Comparison of ENCODE assay signal across 19 mouse cellular contexts in genomic region chr4:104602804-104603203, GRCm38 (mm10).
"Had no signal": no experiment of that assay in that cellular context is flagged by ENCODE, and none has a peak within 500 bp of the region (broad histone marks: within the 10 kb centered on the region; RNA-seq: fewer than 3 reads in every experiment).

No protein-coding gene starts in this region.

- H3K36me3 ChIP-seq: liver, embryonic 12.5 days; midbrain, embryonic 10.5 days; midbrain, embryonic 12.5 days; neural tube, embryonic 13.5 days; neural tube, embryonic 15.5 days had no signal

- H3K4me3 ChIP-seq: liver, embryonic 12.5 days; midbrain, embryonic 10.5 days; midbrain, embryonic 12.5 days; myocyte; neural tube, embryonic 13.5 days; neural tube, embryonic 15.5 days had no signal

- ATAC-seq: liver, embryonic 12.5 days; midbrain, embryonic 16.5 days had no signal

- H3K9ac ChIP-seq: liver, embryonic 12.5 days; liver, embryonic 14.5 days; midbrain, embryonic 12.5 days; neural tube, embryonic 13.5 days; neural tube, embryonic 15.5 days had no signal

- DNase-seq: lung, adult 18-20 months; lung, postnatal 4 days; midbrain, embryonic 14.5 days; retina, postnatal 1 day; right cerebral cortex, adult 18-20 months; right cerebral cortex, postnatal 25 days; right cerebral cortex, postnatal 4 days; spleen, adult 18-20 months; thymus, adult 18-20 months; thymus, postnatal 14 days; thymus, postnatal 36 days had no signal

- H3K27ac ChIP-seq: liver, embryonic 12.5 days; liver, embryonic 14.5 days; midbrain, embryonic 10.5 days; midbrain, embryonic 12.5 days; neural tube, embryonic 13.5 days; neural tube, embryonic 15.5 days had no signal

- H3K27me3 ChIP-seq: liver, embryonic 12.5 days; midbrain, embryonic 12.5 days; neural tube, embryonic 13.5 days; neural tube, embryonic 15.5 days had no signal

- H3K9me3 ChIP-seq: liver, embryonic 12.5 days; midbrain, embryonic 10.5 days; midbrain, embryonic 12.5 days; neural tube, embryonic 13.5 days; neural tube, embryonic 15.5 days had no signal

- H3K4me1 ChIP-seq: liver, embryonic 12.5 days had no signal

- H3K4me2 ChIP-seq: liver, embryonic 12.5 days; midbrain, embryonic 12.5 days; neural tube, embryonic 13.5 days; neural tube, embryonic 15.5 days had no signal
